Mouse (Mus musculus): ENCODE measurements around the gene Lhfpl3. TPM values are rescaled to one million over a fixed set of nuclear protein-coding genes. Genes with fewer than 3 reads are reported as not detected.

Gene Lhfpl3
- polyA plus RNA-seq, 1 experiment from 2014 or later, result not detected

DNA sequence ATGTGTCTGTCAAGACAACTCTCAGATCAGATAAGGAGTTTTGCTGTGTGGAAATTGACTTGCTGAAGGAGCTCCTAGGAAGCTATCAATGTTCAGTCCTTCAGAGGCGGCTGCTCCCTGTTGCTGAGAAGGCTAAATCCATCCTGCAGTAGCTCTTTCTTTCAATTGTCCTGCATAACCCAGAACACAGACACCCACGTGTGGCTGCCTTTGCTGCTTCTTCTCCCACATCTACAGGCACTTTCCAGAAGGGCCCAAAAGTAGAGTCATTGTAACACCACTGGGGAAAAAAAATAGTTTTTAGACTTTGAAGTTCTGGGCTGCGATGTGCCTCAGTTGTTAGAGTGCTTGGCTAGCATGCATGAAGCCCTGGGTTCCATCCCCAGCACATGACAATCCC, 480.9 kb downstream of the Lhfpl3 start:
- Histone ChIP-seq H3K4me2 (ENCODE audit: low read depth, low read length) (no peak overlapping the region), H3K4me1 (ENCODE audit: insufficient read depth) (no peaks in the 10 kb centered on the region), H3K36me3 (replicated peaks; ENCODE audit: insufficient read depth, low read length) (no peaks in the 10 kb centered on the region), H3K27ac (ENCODE audit: low read depth) (no peak overlapping the region), H3K4me3 (ENCODE audit: low read depth, low read length) (no peak overlapping the region), H3K9ac (replicated peaks) (no peak overlapping the region), H3K27me3 (ENCODE audit: insufficient read depth, low read length) (no peaks in the 10 kb centered on the region), H3K9me3 (ENCODE audit: low read length) (no peaks in the 10 kb centered on the region)
- DNase-seq (no peak), ATAC-seq (no peak)
- 47% methylated on average over 3 of the region's 3 CpGs for WGBS (ENCODE audit: insufficient replicate concordance)
- TF ChIP-seq EP300 (IDR thresholded peaks at IDR 0.05; ENCODE audit: low read depth) (no peak), CTCF (IDR thresholded peaks at IDR 0.05; ENCODE audit: low read depth) (no peak)

DNA sequence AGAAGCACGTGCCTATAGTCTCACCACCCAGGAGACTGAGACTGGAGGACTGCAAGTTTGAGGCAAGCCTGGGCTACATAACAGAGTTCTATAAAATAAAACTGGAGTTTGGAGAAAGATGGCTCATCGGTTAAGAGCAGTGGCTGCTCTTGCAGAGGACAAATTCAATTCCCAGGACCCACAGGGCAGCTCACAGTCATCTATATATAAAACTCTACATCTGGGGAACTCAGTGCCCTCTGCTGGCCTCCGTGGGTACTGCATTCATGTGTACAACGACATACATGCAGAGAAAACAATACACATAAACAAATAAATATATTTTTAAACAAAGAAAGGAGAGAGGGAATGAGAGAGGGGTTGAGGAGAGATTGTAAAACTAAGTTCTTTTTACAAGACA, 501.1 kb downstream of the Lhfpl3 start:
- WGBS (ENCODE audit: insufficient replicate concordance), result 48% methylated on average over 4 of the region's 4 CpGs
- H3K4me1 ChIP-seq (ENCODE audit: insufficient read depth), result peaks cover 4% of the 10 kb centered on the region; the same call in 1 of the 2 replicates
- no peak overlapping the region for H3K27ac ChIP-seq (ENCODE audit: low read depth)
- H3K9me3 ChIP-seq (ENCODE audit: low read length), result no peaks in the 10 kb centered on the region
- no peak overlapping the region for H3K9ac ChIP-seq (replicated peaks)
- H3K27me3 ChIP-seq (ENCODE audit: insufficient read depth, low read length), result no peaks in the 10 kb centered on the region
- DNase-seq (peak; percentile 48), ATAC-seq (no peak)
- peak; percentile 72 for TF ChIP-seq CTCF (IDR thresholded peaks at IDR 0.05; ENCODE audit: low read depth)
- TF ChIP-seq EP300 (IDR thresholded peaks at IDR 0.05; ENCODE audit: low read depth), result no peak
- no peak overlapping the region for H3K4me3 ChIP-seq (ENCODE audit: low read depth, low read length)
- H3K36me3 ChIP-seq (replicated peaks; ENCODE audit: insufficient read depth, low read length), result no peaks in the 10 kb centered on the region
- no peak overlapping the region for H3K4me2 ChIP-seq (ENCODE audit: low read depth, low read length)

DNA sequence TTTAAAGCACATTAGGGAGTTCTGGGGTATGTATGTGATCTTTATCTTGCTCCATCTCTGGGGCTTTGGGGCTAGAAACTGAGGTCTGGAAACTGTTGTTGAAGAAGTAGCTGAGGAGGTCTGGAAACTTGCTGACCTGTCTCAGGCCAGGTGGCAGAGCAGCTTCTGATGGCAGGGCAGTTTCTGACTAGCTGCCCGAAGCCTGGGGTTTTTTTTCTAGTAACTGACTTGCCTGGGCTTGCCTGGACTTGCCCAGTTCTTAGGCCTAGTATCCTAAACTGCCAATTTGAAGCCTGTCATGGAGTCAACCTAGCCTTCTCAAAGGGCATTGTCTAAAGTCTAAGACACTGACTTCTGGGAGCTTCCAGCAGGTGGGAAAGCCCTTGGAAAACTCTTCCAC, 501.9 kb downstream of the Lhfpl3 start:
- Histone ChIP-seq H3K36me3 (replicated peaks; ENCODE audit: insufficient read depth, low read length) (no peaks in the 10 kb centered on the region), H3K27me3 (ENCODE audit: insufficient read depth, low read length) (no peaks in the 10 kb centered on the region), H3K9me3 (ENCODE audit: low read length) (no peaks in the 10 kb centered on the region), H3K27ac (ENCODE audit: low read depth) (no peak overlapping the region), H3K9ac (replicated peaks) (no peak overlapping the region), H3K4me1 (ENCODE audit: insufficient read depth) (peaks cover 4% of the 10 kb centered on the region; the same call in 1 of the 2 replicates), H3K4me2 (ENCODE audit: low read depth, low read length) (no peak overlapping the region), H3K4me3 (ENCODE audit: low read depth, low read length) (no peak overlapping the region)
- no peak for TF ChIP-seq CTCF (IDR thresholded peaks at IDR 0.05; ENCODE audit: low read depth)
- no peak for TF ChIP-seq EP300 (IDR thresholded peaks at IDR 0.05; ENCODE audit: low read depth)
- 80% methylated on average over 1 of the region's 1 CpGs for WGBS (ENCODE audit: insufficient replicate concordance)
- DNase-seq, result no peak
- no peak for ATAC-seq

DNA sequence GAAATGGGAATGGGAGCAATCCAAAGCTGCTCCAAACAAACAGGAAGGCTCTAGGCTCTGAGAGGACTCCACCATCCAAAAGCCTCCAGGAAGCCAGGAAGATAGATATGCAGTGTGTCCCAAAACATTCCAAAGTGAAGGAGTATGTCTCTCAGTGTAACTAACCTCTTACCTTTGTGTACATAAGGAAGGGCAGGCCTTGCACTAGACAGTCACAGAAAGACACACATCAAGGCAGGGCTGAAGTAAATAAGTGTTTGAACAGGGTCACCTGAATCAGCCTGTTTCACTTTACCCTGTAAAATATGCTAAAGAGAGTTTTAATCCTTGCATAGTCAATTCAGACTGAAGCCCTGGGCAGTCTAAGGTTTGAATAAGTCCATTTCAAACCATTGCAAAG, 502.4 kb downstream of the Lhfpl3 start:
- Histone ChIP-seq H3K27me3 (ENCODE audit: insufficient read depth, low read length) (no peaks in the 10 kb centered on the region), H3K4me3 (ENCODE audit: low read depth, low read length) (no peak overlapping the region), H3K27ac (ENCODE audit: low read depth) (no peak overlapping the region), H3K9me3 (ENCODE audit: low read length) (no peaks in the 10 kb centered on the region), H3K36me3 (replicated peaks; ENCODE audit: insufficient read depth, low read length) (no peaks in the 10 kb centered on the region), H3K4me2 (ENCODE audit: low read depth, low read length) (no peak overlapping the region), H3K4me1 (ENCODE audit: insufficient read depth) (peaks cover 4% of the 10 kb centered on the region; the same call in 1 of the 2 replicates), H3K9ac (replicated peaks) (no peak overlapping the region)
- no peak for TF ChIP-seq EP300 (IDR thresholded peaks at IDR 0.05; ENCODE audit: low read depth)
- no peak for TF ChIP-seq CTCF (IDR thresholded peaks at IDR 0.05; ENCODE audit: low read depth)
- ATAC-seq (no peak), DNase-seq (no peak)

DNA sequence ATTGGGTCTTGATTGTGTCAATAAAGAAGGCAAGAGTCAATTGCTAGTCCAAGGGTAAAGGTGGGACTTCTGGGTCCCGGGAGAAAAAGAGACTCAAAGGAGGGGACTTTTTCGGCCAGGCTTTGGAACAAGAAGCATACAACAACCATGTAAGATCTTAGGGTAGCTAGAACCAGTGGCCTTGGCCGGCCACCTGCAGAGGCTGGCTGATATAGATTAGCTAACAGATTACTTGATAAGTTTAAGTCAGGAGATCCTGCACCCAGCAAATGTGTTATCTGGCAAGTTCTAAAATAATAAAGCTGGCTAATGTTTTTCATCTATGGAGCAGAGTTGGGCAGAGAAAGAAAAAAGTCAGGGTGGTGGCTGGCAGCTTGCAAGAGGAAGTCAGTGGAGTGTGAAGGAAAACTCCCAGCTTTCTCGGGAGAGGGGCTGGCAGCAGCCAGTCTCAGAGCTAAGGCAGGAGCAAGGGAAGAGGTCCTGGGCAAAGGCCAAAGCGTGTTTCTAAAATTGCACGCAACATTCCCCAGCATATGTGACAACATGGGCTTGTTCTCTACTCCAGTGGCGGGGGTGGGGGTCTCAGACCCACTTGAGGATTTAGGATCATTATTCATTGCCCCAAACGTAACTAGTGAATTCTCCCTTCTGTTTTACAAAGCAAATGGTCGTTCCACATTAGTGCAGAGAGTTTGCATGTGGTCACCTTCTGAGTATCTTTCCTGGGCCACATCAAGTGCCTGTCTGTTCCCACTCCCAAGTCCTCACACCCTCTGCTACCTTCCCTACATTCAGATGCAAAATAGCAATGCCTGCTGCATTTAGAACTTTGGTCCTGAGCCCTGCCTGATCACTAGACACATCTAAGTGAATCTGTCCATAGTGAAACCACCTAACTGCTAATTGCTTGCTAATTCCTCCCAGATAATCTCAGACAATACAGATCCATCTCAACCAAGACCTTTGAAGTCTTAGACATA, 504.3 kb downstream of the Lhfpl3 start:
- H3K4me3 ChIP-seq (ENCODE audit: low read depth, low read length), result no peak overlapping the region
- 55% methylated on average over 9 of the region's 9 CpGs for WGBS (ENCODE audit: insufficient replicate concordance)
- ATAC-seq (no peak), DNase-seq (no peak)
- H3K4me2 ChIP-seq (ENCODE audit: low read depth, low read length), result no peak overlapping the region
- H3K36me3 ChIP-seq (replicated peaks; ENCODE audit: insufficient read depth, low read length), result no peaks in the 10 kb centered on the region
- no peak overlapping the region for H3K9ac ChIP-seq (replicated peaks)
- H3K27ac ChIP-seq (ENCODE audit: low read depth), result no peak overlapping the region
- no peak for TF ChIP-seq CTCF (IDR thresholded peaks at IDR 0.05; ENCODE audit: low read depth)
- TF ChIP-seq EP300 (IDR thresholded peaks at IDR 0.05; ENCODE audit: low read depth), result no peak
- H3K4me1 ChIP-seq (ENCODE audit: insufficient read depth), result peaks cover 4% of the 10 kb centered on the region; the same call in 1 of the 2 replicates
- H3K27me3 ChIP-seq (ENCODE audit: insufficient read depth, low read length), result no peaks in the 10 kb centered on the region
- H3K9me3 ChIP-seq (ENCODE audit: low read length), result no peaks in the 10 kb centered on the region

DNA sequence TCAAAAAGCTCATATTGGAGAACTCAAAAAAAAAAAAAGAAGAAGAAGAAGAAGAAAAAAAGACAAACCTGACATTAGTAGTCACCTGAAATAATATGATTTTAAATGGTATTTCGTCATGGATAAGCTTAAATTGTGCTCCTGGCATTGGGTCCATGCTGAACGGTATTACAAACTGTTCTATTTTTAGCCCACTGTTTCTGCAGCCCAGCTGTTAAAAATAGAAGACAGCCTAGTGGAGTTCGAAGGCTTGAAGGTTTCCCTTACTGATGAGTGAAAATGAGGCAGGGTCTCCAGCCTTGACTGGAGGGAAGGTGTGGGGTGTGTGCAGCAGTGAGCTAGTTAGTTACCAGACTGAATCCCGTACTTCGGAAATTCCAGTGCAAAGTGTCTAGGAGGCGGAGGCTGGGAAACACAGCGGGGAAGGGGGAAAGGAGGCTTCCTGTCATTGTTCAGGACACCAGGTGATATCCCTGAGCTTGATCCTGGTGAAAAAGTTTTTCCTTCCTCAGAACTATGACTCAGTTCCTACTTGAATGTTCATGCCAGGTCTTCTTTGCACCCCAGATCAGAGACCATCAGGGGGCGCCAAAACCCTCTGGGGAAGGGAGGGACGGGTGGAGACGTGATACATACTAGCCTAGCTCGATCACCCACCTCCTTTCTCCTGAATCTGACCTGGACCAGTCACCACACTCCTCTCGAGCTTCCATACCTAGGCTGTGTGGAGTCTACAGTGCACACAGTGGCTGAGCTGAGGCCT, 505.8 kb downstream of the Lhfpl3 start:
- no peak overlapping the region for H3K4me2 ChIP-seq (ENCODE audit: low read depth, low read length)
- H3K27me3 ChIP-seq (ENCODE audit: insufficient read depth, low read length), result no peaks in the 10 kb centered on the region
- ATAC-seq, result peak; percentile 54

More for the DNA sequence above, 505.8 kb downstream of the Lhfpl3 start:
- Histone ChIP-seq H3K4me1 (ENCODE audit: insufficient read depth) (peaks cover 4% of the 10 kb centered on the region; the same call in 1 of the 2 replicates), H3K4me3 (ENCODE audit: low read depth, low read length) (no peak overlapping the region), H3K9ac (replicated peaks) (no peak overlapping the region), H3K36me3 (replicated peaks; ENCODE audit: insufficient read depth, low read length) (no peaks in the 10 kb centered on the region), H3K9me3 (ENCODE audit: low read length) (no peaks in the 10 kb centered on the region), H3K27ac (ENCODE audit: low read depth) (no peak overlapping the region)
- no peak for TF ChIP-seq EP300 (IDR thresholded peaks at IDR 0.05; ENCODE audit: low read depth)
- peak; percentile 66 for TF ChIP-seq CTCF (IDR thresholded peaks at IDR 0.05; ENCODE audit: low read depth)
- 14% methylated on average over 12 of the region's 12 CpGs for WGBS (ENCODE audit: insufficient replicate concordance)
- peak; percentile 71 for DNase-seq
